Mouse (Mus musculus) C2C12 (cell line): ENCODE measurements at regions not wholly inside any gene's neighbourhood (a gene's known extent, or its start where the extent isn't known, plus 50 kb on each side); places are given as distances from the start of the nearest gene placed in this dataset.
A peak's percentile ranks its signal among the peaks of the same experiment; 100 is the strongest.

ENCODE experiments used
- H3K27me3 ChIP-seq: one replicate; pipeline ENCODE4 v1.6.1; 2011; ENCODE audit not compliant: control insufficient read depth, insufficient read depth, insufficient read length
- H3K36me3 ChIP-seq: one replicate; pipeline ENCODE4 v1.6.1; 2011; ENCODE audit not compliant: control insufficient read depth, insufficient read depth
- H3K4me3 ChIP-seq: one replicate; pipeline ENCODE4 v1.5.1; 2011; ENCODE audit warnings: mild to moderate bottlenecking, control low read depth; ENCODE audit not compliant: poor library complexity, insufficient read depth, severe bottlenecking
- H3K79me2 ChIP-seq: one replicate; pipeline ENCODE4 v1.6.1; 2011; ENCODE audit not compliant: control insufficient read depth, insufficient read depth
- H3K79me3 ChIP-seq: one replicate; pipeline ENCODE4 v1.6.1; 2011; ENCODE audit warnings: low read depth, control low read depth
- H3ac ChIP-seq: one replicate; pipeline ENCODE3; 2011; ENCODE audit warnings: low read depth; ENCODE audit not compliant: control insufficient read depth, insufficient read length
- CEBPB ChIP-seq: IDR thresholded peaks from one replicate; pipeline ENCODE4 v1.6.1; 2011; ENCODE audit warnings: low read depth, mild to moderate bottlenecking, control low read depth, moderate library complexity
- CTCF ChIP-seq: IDR thresholded peaks from one replicate; pipeline ENCODE4 v1.5.1; 2011; ENCODE audit not compliant: control insufficient read depth, insufficient read depth, insufficient read length
- FOSL1 ChIP-seq: IDR thresholded peaks from one replicate; pipeline ENCODE4 v1.8.0; 2011; ENCODE audit warnings: mild to moderate bottlenecking, low read length; ENCODE audit not compliant: poor library complexity, insufficient read depth, severe bottlenecking
- MAX ChIP-seq: IDR thresholded peaks from one replicate; pipeline ENCODE4 v1.6.1; 2011; ENCODE audit warnings: mild to moderate bottlenecking, control low read depth
- MYOD1 ChIP-seq: IDR thresholded peaks from one replicate; pipeline ENCODE4 v1.6.1; 2011; ENCODE audit warnings: low read depth; ENCODE audit not compliant: control insufficient read depth, insufficient read length
- MYOG ChIP-seq: IDR thresholded peaks from one replicate; pipeline ENCODE4 v1.6.1; 2011; ENCODE audit not compliant: control insufficient read depth, insufficient read length; ENCODE audit errors: extremely low read depth
- USF1 ChIP-seq: IDR thresholded peaks from one replicate; pipeline ENCODE4 v1.6.1; 2011; ENCODE audit warnings: low read depth, mild to moderate bottlenecking, control low read depth, moderate library complexity

- Histone ChIP-seq H3K4me3 (no peak overlapping the region), H3K79me3 (no peaks in the 10 kb centered on the region), H3K27me3 (no peaks in the 10 kb centered on the region), H3ac (no peak overlapping the region), H3K79me2 (no peaks in the 10 kb centered on the region), H3K36me3 (no peaks in the 10 kb centered on the region)
- TF ChIP-seq CEBPB (no peak), MYOG (no peak), FOSL1 (no peak), USF1 (no peak), MYOD1 (no peak), MAX (no peak), CTCF (no peak)
Measured at GRCm38 (mm10) chr15:7725505-7725904, 85.1 kb upstream of the Gdnf start.

GRCm38 (mm10) chr15:7747586-7747985 lies 63.1 kb upstream of the Gdnf start:
- TF ChIP-seq FOSL1 (no peak), MAX (no peak), CEBPB (no peak), MYOD1 (no peak), MYOG (no peak), USF1 (no peak), CTCF (no peak)
- Histone ChIP-seq H3K79me2 (no peaks in the 10 kb centered on the region), H3K27me3 (no peaks in the 10 kb centered on the region), H3K79me3 (no peaks in the 10 kb centered on the region), H3K36me3 (no peaks in the 10 kb centered on the region), H3K4me3 (no peak overlapping the region), H3ac (no peak overlapping the region)

GRCm38 (mm10) chr15:7750441-7750840 lies 60.2 kb upstream of the Gdnf start:
- Histone ChIP-seq H3K4me3 (no peak overlapping the region), H3K27me3 (no peaks in the 10 kb centered on the region), H3K79me2 (no peaks in the 10 kb centered on the region), H3K79me3 (no peaks in the 10 kb centered on the region), H3K36me3 (no peaks in the 10 kb centered on the region), H3ac (no peak overlapping the region)
- TF ChIP-seq USF1 (no peak), CEBPB (peak; percentile 13), MAX (peak; percentile 24), CTCF (no peak), MYOD1 (no peak), FOSL1 (peak; percentile 88), MYOG (no peak)
